Mouse (Mus musculus) CH12.LX (cell line): ENCODE results near the gene Lin7c.

Experiments
- CHD2 ChIP-seq: IDR thresholded peaks from 2 replicates; pipeline ENCODE4 v1.6.1; 2011; ENCODE audit warnings: low read length, improper control_type of control experiment
- CTCF ChIP-seq, 2 experiments: IDR thresholded peaks in 1 of 2; conservative IDR thresholded peaks in 1 of 2; 2 replicates each; pipeline ENCODE4 v1.5.1; 2011 to 2012; ENCODE audit warnings: low read depth in 2 of 2, low read length in 2 of 2, improper control_type of control experiment in 1 of 2, inconsistent platforms in 1 of 2, mild to moderate bottlenecking in 1 of 2, moderate library complexity in 1 of 2
- ETS1 ChIP-seq: conservative IDR thresholded peaks from 2 replicates; pipeline ENCODE4 v1.6.1; 2012; ENCODE audit warnings: low read depth, mild to moderate bottlenecking, inconsistent platforms, low read length, improper control_type of control experiment, moderate library complexity
- PAX5 ChIP-seq: IDR thresholded peaks from 2 replicates; pipeline ENCODE4 v1.6.1; 2012; ENCODE audit warnings: low read length, inconsistent platforms, mixed read lengths
- SMC3 ChIP-seq: IDR thresholded peaks from 2 replicates; pipeline ENCODE4 v1.6.1; 2011; ENCODE audit warnings: low read depth, low read length, improper control_type of control experiment
- TBP ChIP-seq: conservative IDR thresholded peaks from 2 replicates; pipeline ENCODE4 v1.6.1; 2011; ENCODE audit warnings: low read depth, low read length, improper control_type of control experiment
- USF2 ChIP-seq: conservative IDR thresholded peaks from 2 replicates; pipeline ENCODE4 v1.6.1; 2011; ENCODE audit warnings: low read depth, low read length, improper control_type of control experiment

GRCm38 (mm10) chr2:109891031-109891430 lies 378 bp downstream of the Lin7c start:
- no peak for TF ChIP-seq ETS1
- no peak for TF ChIP-seq CTCF (conservative IDR thresholded peaks at IDR 0.05 in 1 of 2, IDR thresholded peaks at IDR 0.05 in 1 of 2; ENCODE audit: low read depth in 2 of 2, low read length in 2 of 2)
- no peak for TF ChIP-seq CHD2
- no peak for TF ChIP-seq USF2
- TF ChIP-seq PAX5, result no peak
- TF ChIP-seq TBP, result no peak
- no peak for TF ChIP-seq SMC3
